Mouse (Mus musculus): Measurements from ENCODE around the gene Dnase1. TPM values are rescaled to one million over a fixed set of nuclear protein-coding genes. Genes with fewer than 3 reads are reported as not detected.

Dnase1 gene
- total and polyA plus RNA-seq, 3 experiments = not detected

GRCm38 (mm10) chr16:4021241-4021640 is 15.5 kb upstream of the Dnase1 start:
- Histone ChIP-seq H3K36me3 (ENCODE audit: control insufficient read depth, insufficient read depth, low read length) (no peaks in the 10 kb centered on the region), H3K9ac (ENCODE audit: low read depth, low read length) (no peak overlapping the region), H3K4me3 (no peak overlapping the region), H3K27ac (no peak overlapping the region), H3K79me2 (replicated peaks; ENCODE audit: control insufficient read depth, insufficient read depth, low read length) (no peaks in the 10 kb centered on the region), H3K4me1 (ENCODE audit: control insufficient read depth, insufficient read depth, low read length) (no peaks in the 10 kb centered on the region), H3K27me3 (ENCODE audit: control insufficient read depth, insufficient read depth, low read length) (no peaks in the 10 kb centered on the region)
- DNase-seq = no peak
- intact Hi-C loops (cut with DNase I) = no loop called here
- 70% methylated on average over 1 of the region's 1 CpGs for WGBS
- TF ChIP-seq CTCF (IDR thresholded peaks at IDR 0.05) (no peak), POLR2A (IDR thresholded peaks at IDR 0.05; ENCODE audit: insufficient read depth, low read depth, low read length) (no peak), EP300 (IDR thresholded peaks at IDR 0.05; ENCODE audit: insufficient read depth, low read depth, low read length) (no peak)

GRCm38 (mm10) chr16:4022719-4023118 is 14.0 kb upstream of the Dnase1 start:
- H3K9ac ChIP-seq (ENCODE audit: low read depth, low read length) = no peak overlapping the region
- no peak overlapping the region for H3K27ac ChIP-seq
- WGBS = 73% methylated on average over 4 of the region's 4 CpGs
- TF ChIP-seq EP300 (IDR thresholded peaks at IDR 0.05; ENCODE audit: insufficient read depth, low read depth, low read length) = no peak
- TF ChIP-seq CTCF (IDR thresholded peaks at IDR 0.05) = no peak
- no peak for TF ChIP-seq POLR2A (IDR thresholded peaks at IDR 0.05; ENCODE audit: insufficient read depth, low read depth, low read length)
- H3K4me3 ChIP-seq = no peak overlapping the region
- H3K4me1 ChIP-seq (ENCODE audit: control insufficient read depth, insufficient read depth, low read length) = no peaks in the 10 kb centered on the region
- H3K79me2 ChIP-seq (replicated peaks; ENCODE audit: control insufficient read depth, insufficient read depth, low read length) = no peaks in the 10 kb centered on the region
- intact Hi-C loops (cut with DNase I) = no loop called here
- no peak for DNase-seq
- H3K36me3 ChIP-seq (ENCODE audit: control insufficient read depth, insufficient read depth, low read length) = no peaks in the 10 kb centered on the region
- no peaks in the 10 kb centered on the region for H3K27me3 ChIP-seq (ENCODE audit: control insufficient read depth, insufficient read depth, low read length)

- Histone ChIP-seq H3K27ac (no peak overlapping the region), H3K36me3 (ENCODE audit: control insufficient read depth, insufficient read depth, low read length) (no peaks in the 10 kb centered on the region), H3K27me3 (ENCODE audit: control insufficient read depth, insufficient read depth, low read length) (no peaks in the 10 kb centered on the region), H3K4me1 (ENCODE audit: control insufficient read depth, insufficient read depth, low read length) (no peaks in the 10 kb centered on the region), H3K4me3 (no peak overlapping the region), H3K9ac (ENCODE audit: low read depth, low read length) (no peak overlapping the region), H3K79me2 (replicated peaks; ENCODE audit: control insufficient read depth, insufficient read depth, low read length) (no peaks in the 10 kb centered on the region)
- no peak for TF ChIP-seq CTCF (IDR thresholded peaks at IDR 0.05)
- TF ChIP-seq EP300 (IDR thresholded peaks at IDR 0.05; ENCODE audit: insufficient read depth, low read depth, low read length) = no peak
- no peak for TF ChIP-seq POLR2A (IDR thresholded peaks at IDR 0.05; ENCODE audit: insufficient read depth, low read depth, low read length)
- 32% methylated on average over 1 of the region's 1 CpGs for WGBS
- no peak for DNase-seq
- intact Hi-C loops (cut with DNase I) = no loop called here
Observed at GRCm38 (mm10) chr16:4026672-4027071, 10.1 kb upstream of the Dnase1 start.

GRCm38 (mm10) chr16:4027211-4027610 is 9.5 kb upstream of the Dnase1 start:
- no peak overlapping the region for H3K27ac ChIP-seq
- no peaks in the 10 kb centered on the region for H3K36me3 ChIP-seq (ENCODE audit: control insufficient read depth, insufficient read depth, low read length)
- WGBS = 59% methylated on average over 3 of the region's 3 CpGs
- TF ChIP-seq EP300 (IDR thresholded peaks at IDR 0.05; ENCODE audit: insufficient read depth, low read depth, low read length) = no peak
- no peak for TF ChIP-seq CTCF (IDR thresholded peaks at IDR 0.05)
- no peak for TF ChIP-seq POLR2A (IDR thresholded peaks at IDR 0.05; ENCODE audit: insufficient read depth, low read depth, low read length)
- no peaks in the 10 kb centered on the region for H3K79me2 ChIP-seq (replicated peaks; ENCODE audit: control insufficient read depth, insufficient read depth, low read length)
- H3K4me1 ChIP-seq (ENCODE audit: control insufficient read depth, insufficient read depth, low read length) = no peaks in the 10 kb centered on the region
- DNase-seq = no peak
- H3K27me3 ChIP-seq (ENCODE audit: control insufficient read depth, insufficient read depth, low read length) = no peaks in the 10 kb centered on the region
- intact Hi-C loops (cut with DNase I) = no loop called here
- H3K9ac ChIP-seq (ENCODE audit: low read depth, low read length) = no peak overlapping the region
- no peak overlapping the region for H3K4me3 ChIP-seq

- no peak for DNase-seq
- Histone ChIP-seq H3K27me3 (ENCODE audit: control insufficient read depth, insufficient read depth, low read length) (no peaks in the 10 kb centered on the region), H3K9ac (ENCODE audit: low read depth, low read length) (no peak overlapping the region), H3K36me3 (ENCODE audit: control insufficient read depth, insufficient read depth, low read length) (no peaks in the 10 kb centered on the region), H3K4me1 (ENCODE audit: control insufficient read depth, insufficient read depth, low read length) (no peaks in the 10 kb centered on the region), H3K27ac (no peak overlapping the region), H3K79me2 (replicated peaks; ENCODE audit: control insufficient read depth, insufficient read depth, low read length) (no peaks in the 10 kb centered on the region), H3K4me3 (no peak overlapping the region)
- TF ChIP-seq EP300 (IDR thresholded peaks at IDR 0.05; ENCODE audit: insufficient read depth, low read depth, low read length) (no peak), CTCF (IDR thresholded peaks at IDR 0.05) (no peak), POLR2A (IDR thresholded peaks at IDR 0.05; ENCODE audit: insufficient read depth, low read depth, low read length) (no peak)
- intact Hi-C loops (cut with DNase I) = no loop called here
- 86% methylated on average over 5 of the region's 5 CpGs for WGBS
Observed at GRCm38 (mm10) chr16:4029371-4029841, 7.3 kb upstream of the Dnase1 start.

- no peaks in the 10 kb centered on the region for H3K36me3 ChIP-seq (ENCODE audit: control insufficient read depth, insufficient read depth, low read length)
- H3K27ac ChIP-seq = no peak overlapping the region
- H3K4me3 ChIP-seq = no peak overlapping the region
- H3K27me3 ChIP-seq (ENCODE audit: control insufficient read depth, insufficient read depth, low read length) = no peaks in the 10 kb centered on the region
- H3K79me2 ChIP-seq (replicated peaks; ENCODE audit: control insufficient read depth, insufficient read depth, low read length) = no peaks in the 10 kb centered on the region
- no peak overlapping the region for H3K9ac ChIP-seq (ENCODE audit: low read depth, low read length)
- intact Hi-C loops (cut with DNase I) = no loop called here
- H3K4me1 ChIP-seq (ENCODE audit: control insufficient read depth, insufficient read depth, low read length) = no peaks in the 10 kb centered on the region
- TF ChIP-seq CTCF (IDR thresholded peaks at IDR 0.05) (no peak), POLR2A (IDR thresholded peaks at IDR 0.05; ENCODE audit: insufficient read depth, low read depth, low read length) (no peak), EP300 (IDR thresholded peaks at IDR 0.05; ENCODE audit: insufficient read depth, low read depth, low read length) (no peak)
- WGBS = 91% methylated on average over 10 of the region's 10 CpGs
- DNase-seq = no peak
Observed at GRCm38 (mm10) chr16:4030501-4030900, 6.2 kb upstream of the Dnase1 start.

All from heart, adult 2 months (tissue).